Mouse (Mus musculus): ENCODE data around the gene Cdcp2.

DNA sequence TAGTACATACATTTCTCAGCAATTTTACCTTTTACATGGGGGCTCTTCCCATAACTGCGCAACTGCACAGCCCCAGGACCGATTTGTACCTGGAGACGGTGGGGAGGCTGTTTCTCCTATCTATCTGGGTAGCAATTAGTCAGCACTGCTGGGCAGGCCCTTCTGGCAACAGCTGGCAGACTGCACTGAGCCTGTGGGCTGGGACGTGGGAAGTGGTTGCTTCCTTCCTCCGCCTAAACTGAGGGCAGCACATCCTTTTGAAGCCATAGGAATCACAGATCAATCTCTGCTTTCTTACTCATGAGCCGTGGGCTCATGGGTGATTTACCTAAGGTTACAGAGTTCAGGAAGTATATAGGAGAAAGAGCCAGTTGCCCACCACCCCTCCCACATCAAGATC lies 37.9 kb upstream of the Cdcp2 start:
- TF ChIP-seq POLR2A (IDR thresholded peaks at IDR 0.05; ENCODE audit: insufficient read depth, low read depth, low read length) (no peak), CTCF (IDR thresholded peaks at IDR 0.05; ENCODE audit: insufficient read depth, low read depth, low read length) (no peak)
